Mouse (Mus musculus): ENCODE data around the gene Smo.

Smo gene

DNA sequence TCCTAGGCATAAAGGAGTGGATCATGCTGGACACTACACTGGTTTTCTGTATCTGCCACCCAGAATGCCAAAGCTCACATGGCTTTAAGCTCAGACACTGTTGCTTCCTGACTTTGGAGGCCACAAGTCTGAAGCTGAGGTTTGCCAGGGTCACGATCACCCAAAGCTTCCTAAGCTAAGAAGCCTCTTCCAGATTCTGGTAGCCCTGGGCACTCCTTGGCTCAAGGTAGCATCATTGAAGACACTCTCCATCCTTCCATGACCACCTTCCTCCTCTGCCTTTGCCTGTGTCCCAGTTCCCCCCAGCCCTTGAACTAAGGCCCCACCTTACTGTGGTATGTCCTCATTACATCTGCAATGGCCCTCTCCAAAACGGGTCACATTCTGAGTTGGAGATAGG, 13.4 kb upstream of the Smo start:
- in situ Hi-C loops (cut with MboI, MseI): loop anchor here (5.0 kb wide), 1 partner anchor 35 kb away; no protein-coding TSS in a partner anchor

DNA sequence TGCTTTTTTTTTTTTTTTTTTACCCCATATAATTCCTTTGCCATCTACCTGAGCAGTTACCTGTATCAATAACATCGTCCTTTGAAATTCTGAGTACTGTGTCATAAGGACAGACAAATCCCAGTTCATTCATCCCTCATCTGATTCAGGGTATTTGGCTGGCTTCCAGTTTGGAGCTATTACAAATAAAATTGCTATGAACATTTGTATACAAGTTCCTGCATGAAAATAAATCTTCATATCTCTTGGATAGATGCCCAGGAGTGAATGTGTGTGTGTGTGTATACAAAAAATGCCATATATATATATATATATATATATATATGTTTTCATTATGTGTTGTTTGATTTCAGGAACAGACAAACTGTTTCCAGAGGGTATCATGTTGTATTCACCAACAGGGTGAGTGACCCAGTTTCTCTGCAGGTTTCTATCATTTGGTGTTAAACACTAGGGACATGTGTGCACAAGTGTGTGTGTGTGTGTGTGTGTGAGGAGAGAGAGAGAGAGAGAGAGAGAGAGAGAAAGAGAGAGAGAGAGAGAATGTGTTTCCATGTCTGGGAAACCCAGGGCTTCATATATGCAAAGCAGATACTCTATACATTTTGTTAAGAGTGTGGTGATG, 8.6 kb upstream of the Smo start:
- in situ Hi-C loops (cut with MboI, MseI): no loop called here

DNA sequence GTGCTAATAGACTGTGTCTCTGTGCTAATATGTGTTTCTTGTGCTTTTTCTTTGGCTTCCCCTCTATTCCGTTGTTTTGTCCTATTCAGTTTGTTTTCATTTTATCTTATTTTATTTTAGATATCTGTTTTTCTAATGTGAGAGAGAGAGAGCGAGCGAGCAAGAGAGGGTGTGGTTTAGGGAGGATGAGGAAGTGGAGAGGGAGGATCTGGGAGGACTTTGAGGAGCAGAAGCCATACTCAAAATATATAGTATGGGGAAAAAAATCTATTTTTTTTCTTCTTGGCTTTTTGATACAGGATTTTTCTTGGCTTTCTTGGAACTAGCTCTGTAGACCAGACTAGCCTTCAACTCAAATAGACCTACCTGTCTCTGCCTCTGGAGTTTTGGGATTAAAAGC, 7.3 kb upstream of the Smo start:
- in situ Hi-C loops (cut with MboI, MseI): no loop called here

DNA sequence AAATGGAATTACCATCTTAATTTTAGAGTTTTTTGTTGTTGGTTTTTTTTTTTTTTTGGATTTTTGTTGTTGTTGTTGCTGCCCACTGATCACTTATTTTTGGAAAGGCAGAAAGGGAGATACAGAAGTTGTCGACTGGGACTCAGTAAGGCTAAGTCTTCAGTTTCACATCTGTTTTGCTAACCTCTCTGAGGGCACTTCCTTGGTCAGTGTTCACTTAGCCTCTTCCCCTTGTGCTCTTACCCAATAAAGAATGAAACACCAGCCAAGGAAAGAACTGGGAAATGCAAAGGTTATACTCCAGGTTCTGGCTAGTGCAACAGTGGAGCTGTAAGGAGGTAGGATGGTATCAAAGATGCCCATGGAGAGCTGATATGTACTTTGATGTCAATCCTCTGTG, 5.8 kb upstream of the Smo start:
- in situ Hi-C loops (cut with MboI, MseI): no loop called here

GRCm38 (mm10) chr6:29735689-29736451, 567 bp downstream of the Smo start:
- in situ Hi-C loops (cut with MboI, MseI): no loop called here

- in situ Hi-C loops (cut with MboI, MseI): no loop called here
Measured at GRCm38 (mm10) chr6:29736610-29737458, 1.5 kb downstream of the Smo start.

DNA sequence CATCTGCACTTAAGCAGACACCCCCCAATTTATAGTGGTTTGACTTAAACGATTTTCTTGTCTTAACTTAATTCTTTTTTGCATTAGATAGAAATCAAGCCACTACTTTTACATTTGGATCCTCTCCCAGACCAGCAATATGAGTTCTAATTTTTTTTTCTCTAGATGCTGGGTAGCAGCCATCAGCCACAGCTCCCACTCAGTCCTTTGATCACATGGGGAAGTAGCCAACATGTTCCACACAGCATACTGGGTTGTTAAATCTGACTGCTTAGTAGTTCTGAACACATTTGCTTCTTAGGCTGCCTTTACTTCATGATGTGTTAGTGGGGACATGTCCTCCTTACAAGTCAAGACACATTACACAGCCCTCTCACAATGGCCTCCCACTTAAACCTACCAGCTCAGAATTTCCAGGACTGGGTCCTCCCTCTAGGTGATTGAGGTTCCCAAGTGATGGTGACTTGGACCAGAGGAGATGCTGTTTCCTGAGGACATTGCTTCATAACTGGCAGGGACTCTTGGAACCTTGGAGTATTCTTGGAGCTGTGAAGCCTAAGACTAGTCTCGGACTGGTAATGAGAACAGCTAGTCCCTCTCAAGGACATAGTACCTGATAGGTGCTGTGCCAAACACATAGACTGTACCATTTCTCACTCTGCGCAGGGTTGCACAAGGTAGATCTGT, 16.3 kb downstream of the Smo start:
- in situ Hi-C loops (cut with MboI, MseI): no loop called here

DNA sequence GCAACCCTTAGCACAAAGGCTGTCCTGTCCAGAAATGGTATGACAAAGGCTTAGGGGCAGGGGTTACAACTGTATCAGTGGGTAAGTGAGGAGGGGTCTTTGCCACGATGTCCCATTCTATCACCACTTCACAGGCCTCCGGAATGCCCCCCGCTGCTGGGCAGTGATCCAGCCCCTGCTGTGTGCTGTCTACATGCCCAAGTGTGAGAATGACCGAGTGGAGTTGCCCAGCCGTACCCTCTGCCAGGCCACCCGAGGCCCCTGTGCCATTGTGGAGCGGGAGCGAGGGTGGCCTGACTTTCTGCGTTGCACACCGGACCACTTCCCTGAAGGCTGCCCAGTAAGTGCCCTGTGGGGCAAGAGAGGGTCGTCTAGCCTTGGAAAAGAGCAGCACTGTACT, 18.0 kb downstream of the Smo start:
- in situ Hi-C loops (cut with MboI, MseI): no loop called here

DNA sequence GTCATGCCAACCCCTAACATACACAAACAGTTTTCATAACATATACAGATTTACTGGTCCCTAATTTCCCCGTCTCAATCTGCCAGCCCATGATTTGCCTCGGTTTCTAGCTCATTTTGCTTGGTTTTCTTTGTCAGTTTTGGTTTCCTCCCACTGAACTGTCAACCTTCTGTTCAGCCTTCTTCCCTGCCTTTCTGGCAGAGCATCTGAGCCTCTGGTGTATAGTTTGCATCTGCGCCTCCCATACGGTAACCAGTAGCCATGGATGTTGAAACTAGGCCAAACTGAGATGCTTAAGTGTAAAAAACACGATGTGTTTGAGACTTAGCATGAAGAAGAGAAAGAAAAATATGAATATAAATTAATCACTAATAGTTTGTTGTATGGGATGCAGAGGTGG, 20.7 kb downstream of the Smo start:
- in situ Hi-C loops (cut with MboI, MseI): loop anchor here (5.0 kb wide), 1 partner anchor 34 kb away; no protein-coding TSS in a partner anchor

DNA sequence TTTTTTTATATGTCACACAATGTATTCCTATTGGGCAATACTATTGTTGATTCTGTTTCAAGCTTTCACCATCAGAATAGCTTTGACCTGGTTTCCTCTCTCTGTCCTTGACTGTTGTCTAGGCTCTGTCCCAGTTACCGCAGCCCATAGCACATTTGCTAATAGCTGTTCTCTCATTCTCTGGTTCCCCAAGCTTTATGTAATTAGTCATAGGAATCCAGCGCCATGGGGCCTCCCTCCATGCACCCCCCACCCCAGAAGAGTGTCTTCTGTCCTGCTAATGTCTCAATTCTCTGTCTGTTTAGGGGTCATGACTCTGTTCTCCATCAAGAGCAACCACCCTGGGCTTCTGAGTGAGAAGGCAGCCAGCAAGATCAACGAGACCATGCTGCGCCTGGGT, 21.2 kb downstream of the Smo start:
- in situ Hi-C loops (cut with MboI, MseI): loop anchor here (5.0 kb wide), 1 partner anchor 34 kb away; no protein-coding TSS in a partner anchor

DNA sequence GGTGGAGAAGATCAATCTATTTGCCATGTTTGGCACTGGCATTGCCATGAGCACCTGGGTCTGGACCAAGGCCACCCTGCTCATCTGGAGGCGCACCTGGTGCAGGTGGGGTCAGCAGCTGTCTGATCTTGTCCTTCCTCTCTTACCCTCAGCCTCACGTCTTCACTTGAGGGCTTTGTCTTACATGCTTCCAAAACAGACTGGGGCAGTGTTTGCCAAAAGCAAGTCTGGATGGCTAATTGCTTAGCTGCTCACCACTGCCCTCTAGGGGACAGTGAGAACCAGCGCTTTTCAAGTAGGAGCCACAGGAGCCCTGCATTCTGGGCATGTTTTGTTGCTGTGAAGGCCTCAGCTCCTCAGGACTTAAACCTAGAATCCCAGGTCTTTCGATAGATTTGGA, 23.1 kb downstream of the Smo start:
- in situ Hi-C loops (cut with MboI, MseI): loop anchor here (5.0 kb wide), 1 partner anchor 36 kb away; no protein-coding TSS in a partner anchor

DNA sequence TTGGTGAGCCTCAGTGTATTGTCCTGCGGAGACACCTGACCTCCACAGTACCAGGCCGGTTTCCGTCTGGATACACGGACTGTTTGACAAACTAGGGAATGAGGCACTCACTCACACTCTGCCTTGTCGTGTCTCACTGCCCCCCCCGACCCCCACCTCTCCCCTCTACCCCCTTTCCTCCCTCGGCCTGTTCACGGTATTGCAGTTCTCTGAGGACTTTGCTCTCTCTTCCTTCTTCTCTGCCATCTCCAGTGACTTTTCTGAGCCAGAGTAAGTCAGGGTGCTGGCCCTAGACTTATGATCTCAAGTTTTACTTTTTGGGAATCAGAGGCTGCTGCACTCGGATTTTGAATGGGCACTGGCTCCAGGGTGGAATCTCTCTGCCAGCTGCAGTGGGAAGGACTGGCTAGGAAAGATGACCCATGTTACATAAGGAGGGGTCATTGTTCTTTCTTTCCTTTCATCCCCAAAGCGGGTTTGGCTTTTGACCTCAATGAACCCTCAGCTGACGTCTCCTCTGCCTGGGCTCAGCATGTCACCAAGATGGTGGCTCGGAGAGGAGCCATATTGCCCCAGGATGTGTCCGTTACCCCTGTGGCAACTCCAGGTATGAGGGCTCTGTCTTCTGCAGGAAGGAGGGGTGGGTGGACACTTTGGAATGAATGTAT, 23.8 kb downstream of the Smo start:
- in situ Hi-C loops (cut with MboI, MseI): loop anchor here (5.0 kb wide), 1 partner anchor 37 kb away; no protein-coding TSS in a partner anchor

- in situ Hi-C loops (cut with MboI, MseI): loop anchor here (10.0 kb wide), 1 partner anchor 64 kb away; no protein-coding TSS in a partner anchor
Measured at GRCm38 (mm10) chr6:29760397-29760796, 25.1 kb downstream of the Smo start.

DNA sequence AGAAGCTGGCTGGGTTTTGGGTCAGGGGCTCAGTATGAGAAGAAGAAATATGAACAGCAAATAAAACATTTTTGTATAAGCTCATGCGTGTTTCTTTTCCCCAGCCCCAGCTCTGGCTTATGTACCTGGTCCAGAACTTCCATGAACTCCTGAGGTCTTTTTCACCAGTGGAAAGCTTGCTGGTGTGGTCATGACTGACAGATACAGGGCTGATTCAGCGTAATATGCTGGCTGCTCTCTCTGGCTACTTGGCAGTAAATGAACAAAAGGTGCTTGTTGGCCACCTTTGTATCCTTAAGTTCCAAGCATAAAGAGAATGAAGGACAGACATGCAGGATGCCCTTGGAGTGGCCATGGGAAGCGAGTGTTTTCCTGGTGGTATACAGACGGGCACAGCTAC, 26.0 kb downstream of the Smo start:
- in situ Hi-C loops (cut with MboI, MseI): loop anchor here (10.0 kb wide), 1 partner anchor 64 kb away; no protein-coding TSS in a partner anchor

GRCm38 (mm10) chr6:29762524-29762923, 27.2 kb downstream of the Smo start:
- in situ Hi-C loops (cut with MboI, MseI): loop anchor here (10.0 kb wide), 1 partner anchor 62 kb away; no protein-coding TSS in a partner anchor

- in situ Hi-C loops (cut with MboI, MseI): loop anchor here (10.0 kb wide), 1 partner anchor 58 kb away; no protein-coding TSS in a partner anchor
Measured at GRCm38 (mm10) chr6:29766874-29767273, 31.6 kb downstream of the Smo start.

- in situ Hi-C loops (cut with MboI, MseI): loop anchor here (10.0 kb wide), 1 partner anchor 57 kb away; no protein-coding TSS in a partner anchor
Measured at GRCm38 (mm10) chr6:29767813-29768660, 32.7 kb downstream of the Smo start, which contains the start of gene Ahcyl2. Gene Ahcyl2, plus strand, starts transcription at chr6:29768011.

DNA sequence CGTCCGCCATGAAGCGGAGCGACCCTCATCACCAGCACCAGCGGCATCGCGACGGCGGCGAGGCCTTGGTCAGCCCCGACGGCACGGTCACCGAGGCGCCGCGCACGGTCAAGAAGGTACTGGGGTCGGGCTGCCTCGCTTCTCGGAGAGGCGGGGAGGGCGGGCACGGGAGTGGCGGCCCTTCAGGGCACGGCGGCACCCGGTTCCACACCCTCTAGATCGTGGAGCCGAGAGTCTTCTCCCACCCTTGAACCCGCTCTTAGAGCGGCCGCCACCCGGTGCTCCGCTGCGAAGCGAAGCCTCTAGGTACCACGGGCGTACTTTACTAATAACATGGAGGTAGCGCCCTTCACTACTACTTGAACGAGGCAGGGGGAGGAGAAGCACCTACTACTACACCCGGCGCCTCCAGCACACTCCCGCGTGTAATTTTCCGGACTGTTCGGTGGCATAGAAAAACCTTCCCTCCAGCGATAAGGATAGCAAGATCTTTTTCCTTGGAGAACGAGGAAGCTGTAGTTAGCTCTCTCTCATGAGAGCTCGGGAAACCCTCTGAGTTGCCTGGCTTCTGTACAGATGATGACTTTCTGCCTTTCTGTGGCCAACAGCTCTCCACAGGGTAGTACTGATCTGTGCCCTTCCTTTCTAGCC, 33.6 kb downstream of the Smo start:
- in situ Hi-C loops (cut with MboI, MseI): loop anchor here (10.0 kb wide), 1 partner anchor 56 kb away; no protein-coding TSS in a partner anchor
